Mouse (Mus musculus) megakaryocyte progenitor cell, adult 5-6 weeks (primary cell): Measurements from ENCODE around the gene Foxp1. TPM values are rescaled to one million over a fixed set of nuclear protein-coding genes. Genes with fewer than 3 reads are reported as not detected.
A peak's percentile ranks its signal among the peaks of the same experiment; 100 is the strongest.

Experiments used
- ATAC-seq: replicated peaks from 2 replicates; pipeline ENCODE4 v1.8.0; 2016; ENCODE audit warnings: mild to moderate bottlenecking, moderate TSS enrichment, inconsistent platforms; ENCODE audit not compliant: poor library complexity
- total RNA-seq, 2 experiments: library from RNA; stranded (forward) in 1 of 2; stranded (reverse) in 1 of 2; fragments of 157-497, 149-512 nt in 1 of 2; fragments of 200-1000 nt in 1 of 2; gene quantifications; 2 replicates each; pipeline versions ENCODE4 v1.2.3 to v1.2.4; 2015 to 2017

Gene Foxp1
- total RNA-seq, 2 experiments from 2014 or later, result 49.5 to 97.3 TPM

GRCm38 (mm10) chr6:99011895-99012584 is 510.5 kb downstream of the Foxp1 start:
- no peak; the same call in 1 of the 2 replicates for ATAC-seq

GRCm38 (mm10) chr6:99009771-99010170 is 512.8 kb downstream of the Foxp1 start:
- ATAC-seq, result no peak

- ATAC-seq, result no peak
These were observed 514.0 kb downstream of the Foxp1 start for GRCm38 (mm10) chr6:99008565-99008964.

GRCm38 (mm10) chr6:99007542-99007941 is 515.0 kb downstream of the Foxp1 start:
- ATAC-seq, result peak; percentile 66

- ATAC-seq, result no peak; the same call in 1 of the 2 replicates
These were observed 518.1 kb downstream of the Foxp1 start for GRCm38 (mm10) chr6:99004255-99004997.

- peak; percentile 24 for ATAC-seq
These were observed 519.3 kb downstream of the Foxp1 start for GRCm38 (mm10) chr6:99003108-99003709.

GRCm38 (mm10) chr6:99001637-99002036 is 520.9 kb downstream of the Foxp1 start:
- peak; percentile 57 for ATAC-seq

GRCm38 (mm10) chr6:98998971-98999932 is 523.3 kb downstream of the Foxp1 start:
- no peak for ATAC-seq

- ATAC-seq, result peak; percentile 56
These were observed 524.8 kb downstream of the Foxp1 start for GRCm38 (mm10) chr6:98997742-98998141.

GRCm38 (mm10) chr6:98996822-98997221 is 525.7 kb downstream of the Foxp1 start:
- ATAC-seq, result no peak

- ATAC-seq, result no peak
These were observed 526.2 kb downstream of the Foxp1 start for GRCm38 (mm10) chr6:98996346-98996745.

GRCm38 (mm10) chr6:98995681-98996080 is 526.8 kb downstream of the Foxp1 start:
- no peak for ATAC-seq

GRCm38 (mm10) chr6:98994902-98995301 is 527.6 kb downstream of the Foxp1 start:
- no peak for ATAC-seq

GRCm38 (mm10) chr6:98994104-98994787 is 528.3 kb downstream of the Foxp1 start:
- no peak for ATAC-seq

- ATAC-seq, result 0 out of 2 replicates have a peak, but pooled peaks have one; percentile 16
These were observed 529.3 kb downstream of the Foxp1 start for GRCm38 (mm10) chr6:98993231-98993630.

- peak; percentile 18; the same call in 1 of the 2 replicates for ATAC-seq
These were observed 529.8 kb downstream of the Foxp1 start for GRCm38 (mm10) chr6:98992772-98993147.

- no peak for ATAC-seq
These were observed 530.4 kb downstream of the Foxp1 start for GRCm38 (mm10) chr6:98991900-98992771.

- ATAC-seq, result no peak
These were observed 534.9 kb downstream of the Foxp1 start for GRCm38 (mm10) chr6:98987533-98988169.

- ATAC-seq, result peak; percentile 46
These were observed 537.1 kb downstream of the Foxp1 start for GRCm38 (mm10) chr6:98985452-98985851.
